Mouse (Mus musculus): ENCODE results near the gene Ntn1.

The Ntn1 gene

GRCm38 (mm10) chr11:68339856-68340255 is 60.8 kb downstream of the Ntn1 start:
- in situ Hi-C loops (cut with MboI; ENCODE audit: low sequenced_read_pairs), result no loop called here

- in situ Hi-C loops (cut with MboI; ENCODE audit: low sequenced_read_pairs), result no loop called here
Observed at GRCm38 (mm10) chr11:68339331-68339730, 61.3 kb downstream of the Ntn1 start.

- in situ Hi-C loops (cut with MboI; ENCODE audit: low sequenced_read_pairs), result no loop called here
Observed at GRCm38 (mm10) chr11:68331676-68332265, 68.9 kb downstream of the Ntn1 start.

- in situ Hi-C loops (cut with MboI; ENCODE audit: low sequenced_read_pairs), result no loop called here
Observed at GRCm38 (mm10) chr11:68331117-68331437, 69.5 kb downstream of the Ntn1 start.

GRCm38 (mm10) chr11:68330398-68331116 is 70.1 kb downstream of the Ntn1 start:
- in situ Hi-C loops (cut with MboI; ENCODE audit: low sequenced_read_pairs), result no loop called here

GRCm38 (mm10) chr11:68324863-68325262 is 75.8 kb downstream of the Ntn1 start:
- in situ Hi-C loops (cut with MboI; ENCODE audit: low sequenced_read_pairs), result no loop called here

GRCm38 (mm10) chr11:68321417-68321816 is 79.2 kb downstream of the Ntn1 start:
- in situ Hi-C loops (cut with MboI; ENCODE audit: low sequenced_read_pairs), result no loop called here

- in situ Hi-C loops (cut with MboI; ENCODE audit: low sequenced_read_pairs), result no loop called here
Observed at GRCm38 (mm10) chr11:68315551-68316130, 85.0 kb downstream of the Ntn1 start.

- in situ Hi-C loops (cut with MboI; ENCODE audit: low sequenced_read_pairs), result no loop called here
Observed at GRCm38 (mm10) chr11:68313861-68314260, 86.8 kb downstream of the Ntn1 start.

GRCm38 (mm10) chr11:68313065-68313464 is 87.6 kb downstream of the Ntn1 start:
- in situ Hi-C loops (cut with MboI; ENCODE audit: low sequenced_read_pairs), result no loop called here

GRCm38 (mm10) chr11:68308911-68309580 is 91.6 kb downstream of the Ntn1 start:
- in situ Hi-C loops (cut with MboI; ENCODE audit: low sequenced_read_pairs), result no loop called here

- in situ Hi-C loops (cut with MboI; ENCODE audit: low sequenced_read_pairs), result no loop called here
Observed at GRCm38 (mm10) chr11:68305997-68306396, 94.6 kb downstream of the Ntn1 start.

- in situ Hi-C loops (cut with MboI; ENCODE audit: low sequenced_read_pairs), result no loop called here
Observed at GRCm38 (mm10) chr11:68302323-68302722, 98.3 kb downstream of the Ntn1 start.

GRCm38 (mm10) chr11:68301660-68302059 is 99.0 kb downstream of the Ntn1 start:
- in situ Hi-C loops (cut with MboI; ENCODE audit: low sequenced_read_pairs), result no loop called here

- in situ Hi-C loops (cut with MboI; ENCODE audit: low sequenced_read_pairs), result no loop called here
Observed at GRCm38 (mm10) chr11:68295474-68295873, 105.1 kb downstream of the Ntn1 start.

GRCm38 (mm10) chr11:68290631-68291030 is 110.0 kb downstream of the Ntn1 start:
- in situ Hi-C loops (cut with MboI; ENCODE audit: low sequenced_read_pairs), result no loop called here

GRCm38 (mm10) chr11:68287331-68287730 is 113.3 kb downstream of the Ntn1 start:
- in situ Hi-C loops (cut with MboI; ENCODE audit: low sequenced_read_pairs), result no loop called here

GRCm38 (mm10) chr11:68286142-68286808 is 114.3 kb downstream of the Ntn1 start:
- in situ Hi-C loops (cut with MboI; ENCODE audit: low sequenced_read_pairs), result no loop called here

GRCm38 (mm10) chr11:68285754-68286141 is 114.9 kb downstream of the Ntn1 start:
- in situ Hi-C loops (cut with MboI; ENCODE audit: low sequenced_read_pairs), result no loop called here

GRCm38 (mm10) chr11:68280001-68280510 is 120.6 kb downstream of the Ntn1 start:
- in situ Hi-C loops (cut with MboI; ENCODE audit: low sequenced_read_pairs), result no loop called here

- in situ Hi-C loops (cut with MboI; ENCODE audit: low sequenced_read_pairs), result no loop called here
Observed at GRCm38 (mm10) chr11:68276945-68277344, 123.7 kb downstream of the Ntn1 start.

Data from CH12F3 (cell line).